Mouse (Mus musculus) right cerebral cortex, postnatal 25 days (tissue): Measurements from ENCODE around the gene Kdm1a.
A peak's percentile ranks its signal among the peaks of the same experiment; 100 is the strongest.

Experiments
- DNase-seq: peaks from one replicate; pipeline ENCODE4 v3.0.0; 2022

Kdm1a gene

GRCm38 (mm10) chr4:136602568-136602967 lies at the start of gene Kdm1a:
Kdm1a (minus strand) TSS chr4:136602723.
- DNase-seq, result peak; percentile 94

DNA sequence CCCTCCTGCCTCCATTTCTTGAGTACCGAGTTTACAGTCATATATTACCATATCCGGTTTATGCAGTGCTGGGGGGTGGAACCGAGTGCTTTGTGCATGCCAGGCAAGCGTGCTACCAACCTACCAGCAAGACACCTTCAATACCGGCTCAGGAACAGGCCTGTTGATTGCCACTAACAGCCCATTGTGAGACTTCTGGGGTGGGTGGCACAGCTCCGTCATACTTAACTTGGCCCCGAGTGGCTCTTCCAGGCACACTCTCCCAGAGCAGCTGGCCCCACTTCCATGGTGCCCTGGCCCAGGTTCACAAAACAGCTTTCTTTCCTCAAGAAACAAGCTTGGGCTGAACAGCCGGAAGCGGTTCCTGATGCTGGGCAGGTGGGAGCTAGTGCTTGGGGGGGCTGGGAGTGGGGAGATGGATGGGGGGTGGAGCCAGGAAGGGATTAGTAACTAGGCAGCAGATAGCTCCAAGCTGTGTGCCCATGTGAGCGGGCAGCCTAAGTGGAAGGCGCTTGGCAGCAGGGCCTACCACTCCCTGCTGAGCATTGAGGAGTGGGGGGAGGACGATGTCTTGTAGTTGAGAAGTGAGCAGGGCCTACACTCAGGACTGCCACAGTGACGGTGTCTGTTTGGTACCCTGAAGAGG lies 49.5 kb upstream of the Kdm1a start:
- DNase-seq, result no peak

DNA sequence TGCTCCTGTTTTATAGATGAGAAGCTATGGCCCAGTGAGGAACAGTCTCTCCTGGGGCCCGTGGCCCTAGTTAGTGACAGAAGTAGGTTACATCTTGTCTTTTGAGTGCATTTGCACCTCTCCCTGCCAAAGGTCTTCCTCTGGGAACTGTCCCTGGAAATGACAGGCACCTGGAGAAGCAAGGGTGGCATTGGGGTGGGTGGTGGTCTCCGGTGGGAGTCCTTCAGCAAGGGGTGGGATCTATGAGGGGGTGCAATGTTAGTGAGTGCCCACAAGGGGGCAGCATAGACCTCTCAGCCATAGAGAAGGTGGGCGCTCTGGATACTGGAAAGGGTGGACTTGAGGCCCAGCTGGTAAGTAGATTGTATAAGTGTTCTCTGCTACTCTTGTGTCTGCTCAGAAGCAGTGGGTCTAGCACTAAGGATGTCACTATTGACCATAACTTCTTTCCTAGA lies 48.9 kb upstream of the Kdm1a start:
- DNase-seq, result no peak

- DNase-seq, result no peak
Observed at GRCm38 (mm10) chr4:136650261-136650660, 47.7 kb upstream of the Kdm1a start.

DNA sequence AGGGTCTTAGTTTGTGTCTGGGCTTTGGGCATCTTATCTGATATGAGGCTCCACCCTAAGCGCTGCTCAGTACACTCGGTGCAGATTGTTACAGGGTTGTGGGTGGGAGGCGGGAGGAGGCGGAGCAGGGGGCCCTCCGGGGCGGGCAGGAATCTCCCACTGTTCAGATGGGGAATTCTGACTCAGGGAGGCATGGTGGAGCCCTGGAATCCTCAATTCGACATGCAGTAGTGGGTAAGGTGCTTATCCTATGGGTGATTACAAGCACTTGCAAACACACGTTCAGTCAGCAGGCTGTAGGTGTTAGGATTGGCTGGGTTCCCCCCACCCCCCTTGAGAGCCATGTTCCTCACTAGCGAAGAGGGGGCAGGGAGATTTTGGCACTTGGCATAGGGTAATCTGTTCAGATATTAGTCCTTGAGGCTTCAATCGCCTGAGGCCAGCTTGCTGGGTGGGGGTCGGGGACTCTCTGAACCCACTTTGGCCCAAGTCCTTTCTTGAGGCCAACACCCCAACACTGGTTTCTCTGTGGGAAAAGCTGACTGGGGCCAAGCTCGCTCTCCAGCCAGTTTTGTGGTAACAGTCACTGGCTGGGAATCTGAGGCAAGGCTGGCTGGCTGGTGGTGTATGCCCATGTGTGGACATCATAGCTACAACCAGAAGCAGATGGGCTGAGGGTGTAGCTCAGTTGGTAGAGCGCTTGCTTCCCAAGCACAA lies 47.1 kb upstream of the Kdm1a start:
- DNase-seq, result no peak

GRCm38 (mm10) chr4:136648922-136649479 lies 46.5 kb upstream of the Kdm1a start:
- peak; percentile 82 for DNase-seq

- DNase-seq, result no peak
Observed at GRCm38 (mm10) chr4:136638890-136639289, 36.4 kb upstream of the Kdm1a start.

DNA sequence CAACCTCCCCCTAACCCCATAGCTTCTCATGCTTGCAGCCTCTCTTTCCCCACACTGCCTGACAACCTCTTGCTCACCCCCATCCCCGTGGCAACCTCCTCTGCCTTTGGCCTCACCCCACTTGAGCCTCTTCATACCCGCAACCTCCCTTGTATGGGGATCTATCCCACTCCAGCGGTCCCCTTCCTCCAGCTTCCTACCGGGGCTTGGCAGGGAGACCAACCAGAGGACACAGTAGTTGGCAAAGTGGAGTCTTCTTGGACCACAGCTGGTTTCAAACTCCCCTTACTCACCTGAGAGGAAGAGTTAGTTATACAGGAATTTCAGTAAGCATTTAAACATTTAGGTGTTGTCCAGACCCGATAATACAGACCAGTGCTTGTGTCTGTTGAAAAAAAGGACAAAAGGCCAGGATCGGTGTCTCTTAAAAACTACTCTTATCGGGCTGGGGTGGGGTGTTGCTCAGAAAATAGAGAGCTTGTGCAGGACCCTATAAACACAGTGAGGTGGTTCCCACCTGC lies 35.8 kb upstream of the Kdm1a start:
- no peak for DNase-seq

GRCm38 (mm10) chr4:136637563-136638229 lies 35.2 kb upstream of the Kdm1a start:
- DNase-seq, result peak; percentile 84

DNA sequence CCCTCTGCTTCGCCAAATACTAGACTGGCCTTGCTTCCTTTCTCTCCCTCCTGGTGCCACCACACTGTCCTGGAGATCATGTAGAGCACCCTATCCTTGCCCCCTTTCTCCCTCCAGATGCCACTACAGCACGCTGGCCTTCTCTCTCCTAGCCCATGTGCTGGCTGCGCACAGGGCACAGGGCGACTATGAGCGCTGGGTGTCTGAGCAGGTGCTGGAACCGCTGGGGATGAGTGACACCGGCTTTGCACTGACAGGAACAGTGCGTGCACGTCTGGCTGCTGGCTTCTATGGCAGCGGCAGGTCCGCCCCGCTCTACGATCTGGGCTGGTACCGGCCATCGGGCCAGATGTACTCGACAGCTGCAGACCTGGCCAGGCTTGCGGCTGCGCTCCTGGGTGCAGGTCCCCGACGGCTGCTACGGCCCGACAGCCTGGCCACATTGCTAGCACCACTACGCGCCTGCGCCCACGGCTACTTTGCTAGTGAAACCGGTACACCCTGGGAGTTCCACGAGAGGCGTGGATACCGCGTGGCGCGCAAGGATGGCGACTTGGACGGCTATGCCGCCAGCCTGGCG lies 34.5 kb upstream of the Kdm1a start:
- no peak for DNase-seq

DNA sequence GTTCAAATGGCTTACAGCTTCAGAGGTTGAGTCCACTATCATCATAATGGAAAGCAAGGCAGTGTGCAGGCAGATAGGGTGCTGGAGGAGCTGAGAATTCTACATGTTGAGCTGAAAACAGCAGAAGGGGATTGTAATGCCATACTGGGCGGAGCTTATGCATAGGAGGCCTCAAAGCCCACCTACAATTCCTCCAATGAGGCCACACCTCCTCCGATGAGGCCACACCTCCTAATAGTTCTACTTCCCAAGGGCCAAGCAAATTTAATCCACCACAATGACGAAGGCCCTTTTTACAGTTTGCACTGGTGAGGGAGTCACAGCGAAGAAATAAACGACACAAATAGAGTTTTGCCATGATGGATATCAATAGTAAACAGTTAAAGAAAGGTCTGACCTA lies 34.0 kb upstream of the Kdm1a start:
- DNase-seq, result no peak

GRCm38 (mm10) chr4:136635995-136636394 lies 33.5 kb upstream of the Kdm1a start:
- no peak for DNase-seq

DNA sequence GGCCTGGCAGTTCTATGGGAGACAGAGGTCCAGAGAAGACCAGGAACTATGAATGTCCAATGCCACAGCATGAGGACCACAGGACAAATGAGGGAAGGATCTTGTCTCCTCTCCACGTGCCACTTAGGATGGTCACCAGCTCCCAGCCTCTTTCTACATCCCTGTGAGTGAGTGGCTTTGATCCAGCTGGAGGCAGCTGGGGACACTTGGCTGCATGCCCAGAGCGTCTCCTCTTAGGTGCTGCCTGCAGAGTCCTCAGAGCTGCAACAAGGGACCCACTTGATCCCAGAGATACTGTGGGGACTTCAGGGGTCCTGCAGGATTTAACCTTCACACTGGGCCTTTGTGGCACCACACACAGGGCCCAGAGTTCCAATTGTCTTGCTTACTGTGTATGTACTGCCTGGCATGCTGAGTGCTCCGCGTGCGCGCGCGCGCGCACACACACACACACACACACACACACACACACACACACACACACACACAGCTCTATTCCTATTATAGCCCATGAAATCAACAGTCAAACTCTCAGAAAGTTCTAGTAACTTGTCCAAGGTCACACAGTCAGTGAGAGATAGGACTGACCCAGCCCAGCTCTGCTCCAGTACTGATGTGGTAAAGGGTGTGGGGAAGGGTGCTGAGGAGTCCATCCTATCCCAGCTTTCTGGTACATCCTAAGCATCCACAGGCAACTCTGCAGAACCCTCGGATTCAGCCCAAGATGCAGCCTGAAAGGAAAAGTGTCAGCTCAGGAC lies 28.9 kb upstream of the Kdm1a start:
- no peak for DNase-seq

- DNase-seq, result no peak
Observed at GRCm38 (mm10) chr4:136626590-136626989, 24.1 kb upstream of the Kdm1a start.

- DNase-seq, result no peak
Observed at GRCm38 (mm10) chr4:136622388-136622787, 19.9 kb upstream of the Kdm1a start, which contains the start of gene Lactbl1. Lactbl1 (plus strand) TSS chr4:136622621.

- no peak for DNase-seq
Observed at GRCm38 (mm10) chr4:136621956-136622355, 19.4 kb upstream of the Kdm1a start.

GRCm38 (mm10) chr4:136621336-136621735 lies 18.8 kb upstream of the Kdm1a start:
- no peak for DNase-seq

DNA sequence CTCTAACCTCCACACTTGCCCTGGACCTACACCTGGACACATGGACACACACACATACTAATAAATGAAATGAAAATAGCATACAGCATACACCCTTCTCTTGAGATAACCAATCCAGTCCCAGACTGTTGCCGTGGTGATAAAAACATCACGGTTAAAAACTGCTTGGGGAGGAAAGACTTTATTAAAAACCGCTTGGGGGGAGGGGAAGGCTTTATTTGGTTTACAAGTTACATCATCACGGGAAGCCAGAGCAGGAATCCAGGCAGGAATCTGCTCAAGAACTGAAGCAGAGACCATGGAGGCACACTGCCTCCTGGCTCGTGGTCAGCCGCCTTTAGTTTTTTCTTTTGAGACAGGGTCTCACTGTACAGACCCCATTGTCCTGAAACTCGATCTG lies 11.1 kb upstream of the Kdm1a start:
- DNase-seq, result no peak

DNA sequence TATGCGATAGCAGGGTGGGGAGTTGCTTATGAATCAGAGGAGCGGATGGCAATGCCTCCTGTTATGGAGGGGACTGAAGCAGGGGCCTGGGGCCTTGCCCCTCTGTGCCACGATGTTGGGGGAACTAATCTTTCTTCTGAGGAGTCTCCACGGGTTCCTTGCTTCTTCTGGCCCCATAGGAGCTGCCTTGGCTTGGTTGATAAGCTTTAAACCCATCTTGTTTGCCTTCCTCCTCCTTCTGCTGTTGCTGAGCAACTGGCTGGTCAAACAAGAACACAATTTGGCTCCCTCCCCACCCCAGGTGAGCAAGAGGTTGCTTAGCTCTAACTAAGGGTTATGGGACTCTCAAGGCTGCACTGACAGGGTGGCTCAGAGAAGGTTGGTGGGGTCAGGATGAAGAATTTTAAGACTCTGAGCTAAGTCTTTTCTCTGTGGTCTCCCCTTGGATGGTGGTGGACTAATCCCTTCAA lies 7.9 kb upstream of the Kdm1a start, which contains the start of gene Tex46:
Gene Tex46, plus strand, starts transcription at position 51 of the 470 bp plus-strand sequence.
- no peak for DNase-seq

DNA sequence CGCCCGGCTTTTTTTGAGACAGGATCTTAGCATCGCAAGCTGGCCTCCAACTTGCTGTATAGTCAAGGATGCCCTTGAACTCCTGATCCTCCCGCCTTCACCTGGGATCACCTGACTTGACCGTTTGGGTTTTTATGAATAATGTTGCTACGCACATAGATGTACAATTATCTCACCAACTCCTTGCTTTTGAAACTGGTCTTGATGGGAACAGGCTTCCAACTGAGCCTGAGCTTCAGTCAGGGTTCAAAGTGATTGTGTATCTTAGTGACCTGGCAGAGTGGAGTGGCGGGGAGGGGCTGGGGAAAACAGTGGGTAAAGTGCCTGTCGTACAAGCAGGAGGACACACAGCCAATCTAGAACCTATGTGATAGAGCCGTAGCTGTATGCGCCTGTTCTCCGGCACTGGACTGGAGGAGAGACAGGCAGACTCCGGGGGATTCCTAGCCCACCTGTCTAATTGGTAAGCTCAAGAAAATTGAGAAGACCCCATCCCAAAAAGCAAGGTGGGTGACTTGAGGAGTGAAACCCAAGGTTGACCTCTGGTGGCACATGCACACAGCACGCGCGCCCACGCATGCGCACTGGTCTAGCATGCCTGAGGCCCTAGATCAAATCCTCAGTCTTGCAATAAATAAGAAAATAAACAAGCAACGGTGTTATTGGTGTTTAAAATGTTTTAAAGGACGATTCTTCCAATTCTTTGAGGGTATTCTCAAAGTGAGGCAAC lies 3.4 kb upstream of the Kdm1a start:
- no peak for DNase-seq

GRCm38 (mm10) chr4:136602018-136602554 lies 437 bp downstream of the Kdm1a start:
- DNase-seq, result no peak
